Mouse (Mus musculus) E14TG2a.4 (cell line): Measurements from ENCODE around the gene Cdk11b.

ENCODE experiments used
- CTCF ChIP-seq: conservative IDR thresholded peaks from 2 replicates; pipeline ENCODE4 v1.5.1; 2014; ENCODE audit warnings: low read length
- NANOG ChIP-seq: IDR thresholded peaks from 2 replicates; pipeline ENCODE4 v1.6.1; 2014; ENCODE audit warnings: borderline replicate concordance, low read length, mixed read lengths

DNA sequence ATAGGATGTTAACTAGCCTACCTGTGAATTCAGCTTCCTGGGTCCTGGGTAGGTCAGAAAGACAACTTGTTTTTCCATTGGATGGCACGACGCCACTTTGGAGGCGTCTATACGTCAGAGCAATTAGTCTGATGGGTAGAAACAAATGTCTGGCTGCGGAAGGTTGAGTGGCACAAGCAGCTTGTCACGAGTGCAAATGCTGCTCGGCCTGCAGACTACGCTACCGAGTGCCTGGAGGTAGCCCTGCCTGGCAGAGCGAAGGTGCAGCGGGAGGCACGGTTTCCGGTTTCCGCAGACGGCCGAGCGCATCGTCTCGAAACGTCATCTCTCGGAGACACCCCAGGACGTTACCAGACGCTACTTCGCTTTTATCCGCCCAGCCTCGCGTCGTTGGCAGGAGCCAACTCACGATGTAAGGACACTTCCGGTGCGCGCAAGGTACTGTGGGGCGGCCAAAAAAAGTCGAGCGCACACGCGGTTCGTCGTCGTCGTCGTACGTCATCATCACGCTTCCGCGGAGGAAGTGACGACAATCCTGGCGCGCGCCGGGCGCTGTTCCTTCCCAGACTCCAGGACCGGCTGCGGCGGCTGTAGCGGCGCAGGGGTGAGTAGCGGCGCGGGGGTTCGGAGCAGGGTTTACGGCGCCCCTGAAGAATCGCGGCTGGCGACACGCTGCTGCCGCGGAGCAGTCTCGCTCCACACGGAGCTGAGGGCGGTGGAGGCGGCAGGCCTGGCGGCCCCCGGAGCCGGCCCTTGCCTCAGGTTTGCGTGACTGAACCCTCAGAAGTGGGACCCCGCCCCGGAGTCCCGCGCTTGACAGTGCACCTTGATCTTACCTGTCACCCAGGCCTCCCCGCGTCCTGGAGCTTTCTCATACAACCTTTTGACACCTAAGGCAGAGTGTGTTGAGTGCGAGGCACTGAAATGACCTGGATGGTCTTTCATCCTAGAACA lies at the start of gene Cdk11b:
- TF ChIP-seq CTCF: no peak
- TF ChIP-seq NANOG: no peak
